Mouse (Mus musculus) T-helper 1 cell (primary cell): Measurements from ENCODE around the gene 2610528A11Rik.

Experiments used
- in situ Hi-C: fragments of 300-600 bp; cut with MboI, MseI; formaldehyde crosslinking; loops from one replicate; pipeline ENCODE4 v1.15.1; 2025; ENCODE audit warnings: high pct_unique_total_duplicates

The 2610528A11Rik gene

DNA sequence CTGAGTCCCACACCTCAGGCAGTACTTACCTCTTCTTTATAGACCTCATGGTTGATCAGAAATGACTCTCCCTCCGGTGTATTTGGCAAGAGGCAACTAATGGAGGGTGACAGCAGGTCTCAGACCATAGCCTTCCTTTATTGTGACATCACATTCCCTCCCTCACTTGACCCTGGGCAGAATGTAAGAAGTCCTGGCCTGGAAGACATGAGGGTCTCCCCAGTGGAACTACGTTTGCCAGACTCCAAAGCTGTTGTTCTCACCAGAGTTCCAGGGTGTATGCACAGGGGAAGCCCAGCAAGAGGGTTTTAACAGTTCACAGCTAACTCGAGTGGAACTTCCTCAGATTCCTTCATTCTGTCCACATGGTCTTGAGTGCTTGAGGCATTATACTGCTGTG, at the start of gene 2610528A11Rik:
TSS of gene 2610528A11Rik (minus strand) at position 101 of the 400 bp plus-strand sequence.
- in situ Hi-C loops, result no loop called here

DNA sequence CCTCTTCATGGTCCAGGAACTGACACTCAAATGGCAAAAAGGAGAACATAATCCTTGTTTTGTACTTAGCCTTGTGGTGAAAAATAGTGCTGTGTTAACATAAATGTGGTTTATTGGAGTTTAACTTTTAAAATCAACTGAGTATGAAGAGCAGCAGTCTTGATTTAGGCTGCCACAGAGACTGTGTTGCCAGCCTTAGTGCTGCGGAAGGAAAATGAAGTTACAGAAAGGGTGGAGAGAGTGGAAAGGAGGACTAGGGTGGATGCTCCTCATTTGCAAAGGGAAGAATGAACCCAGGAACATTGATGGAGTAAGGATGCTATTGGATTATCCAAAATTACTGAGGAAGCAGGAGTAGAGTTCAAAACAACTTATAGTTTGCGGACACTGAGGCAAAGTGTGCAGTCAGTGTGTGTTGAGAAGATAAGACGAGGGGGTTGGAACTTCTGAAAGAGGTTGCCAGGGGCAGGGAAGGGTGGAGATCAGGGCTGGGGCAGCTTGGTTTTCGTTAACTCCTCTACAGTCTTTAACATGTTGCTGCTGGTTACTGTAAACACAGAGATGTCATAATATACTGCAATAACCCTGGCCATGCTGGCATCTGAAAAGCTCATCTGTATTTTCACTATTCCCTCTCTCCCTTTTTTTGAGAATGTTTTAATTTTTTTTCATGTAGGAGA, 49.6 kb upstream of the 2610528A11Rik start:
- in situ Hi-C loops, result no loop called here

- in situ Hi-C loops, result no loop called here
Observed at GRCm38 (mm10) chr14:37154391-37154790, 40.6 kb upstream of the 2610528A11Rik start.

DNA sequence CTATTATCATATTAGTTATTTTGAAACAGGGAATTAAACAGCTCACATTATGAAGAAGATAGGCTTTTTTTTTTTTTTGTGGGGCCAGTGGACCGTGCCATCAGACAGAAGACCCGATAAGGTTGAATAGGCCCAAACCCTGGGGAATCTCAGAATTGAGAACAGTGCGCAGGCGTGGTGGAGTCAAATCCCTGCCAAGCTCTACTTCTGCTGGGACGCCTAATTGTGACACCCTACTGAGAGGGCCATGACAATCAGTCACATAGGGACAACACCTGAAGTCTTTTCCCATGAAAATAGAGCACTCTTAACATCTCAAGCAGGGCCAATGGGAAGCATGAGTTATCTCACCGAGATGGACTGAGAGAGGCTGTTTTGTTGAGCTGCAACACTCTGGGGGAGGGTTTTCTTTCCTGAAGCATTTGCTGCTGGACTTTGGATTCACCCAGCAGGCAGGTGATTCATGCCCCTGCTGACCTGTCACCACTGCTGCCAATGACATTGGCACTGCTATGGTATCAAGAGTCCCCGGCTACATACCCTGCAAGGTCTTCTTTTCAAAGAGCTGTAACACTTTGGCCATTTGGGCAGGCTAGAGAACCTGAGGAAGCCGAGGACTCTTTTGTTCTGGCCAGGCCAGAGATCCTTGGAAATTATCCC, 25.4 kb upstream of the 2610528A11Rik start:
- in situ Hi-C loops, result loop anchor here (5.0 kb wide), 1 partner anchor 182 kb away; no protein-coding TSS in a partner anchor

GRCm38 (mm10) chr14:37137596-37137995, 23.8 kb upstream of the 2610528A11Rik start:
- in situ Hi-C loops, result loop anchor here (5.0 kb wide), 1 partner anchor 180 kb away; no protein-coding TSS in a partner anchor

- in situ Hi-C loops, result loop anchor here (5.0 kb wide), 1 partner anchor 179 kb away; no protein-coding TSS in a partner anchor
Observed at GRCm38 (mm10) chr14:37136110-37136509, 22.3 kb upstream of the 2610528A11Rik start.

GRCm38 (mm10) chr14:37135671-37136070, 21.8 kb upstream of the 2610528A11Rik start:
- in situ Hi-C loops, result loop anchor here (5.0 kb wide), 1 partner anchor 178 kb away; no protein-coding TSS in a partner anchor

- in situ Hi-C loops, result loop anchor here (5.0 kb wide), 1 partner anchor 178 kb away; no protein-coding TSS in a partner anchor
Observed at GRCm38 (mm10) chr14:37135127-37135593, 21.3 kb upstream of the 2610528A11Rik start, which contains the start of gene Ghitm. Ghitm (minus strand) TSS chr14:37135272.

DNA sequence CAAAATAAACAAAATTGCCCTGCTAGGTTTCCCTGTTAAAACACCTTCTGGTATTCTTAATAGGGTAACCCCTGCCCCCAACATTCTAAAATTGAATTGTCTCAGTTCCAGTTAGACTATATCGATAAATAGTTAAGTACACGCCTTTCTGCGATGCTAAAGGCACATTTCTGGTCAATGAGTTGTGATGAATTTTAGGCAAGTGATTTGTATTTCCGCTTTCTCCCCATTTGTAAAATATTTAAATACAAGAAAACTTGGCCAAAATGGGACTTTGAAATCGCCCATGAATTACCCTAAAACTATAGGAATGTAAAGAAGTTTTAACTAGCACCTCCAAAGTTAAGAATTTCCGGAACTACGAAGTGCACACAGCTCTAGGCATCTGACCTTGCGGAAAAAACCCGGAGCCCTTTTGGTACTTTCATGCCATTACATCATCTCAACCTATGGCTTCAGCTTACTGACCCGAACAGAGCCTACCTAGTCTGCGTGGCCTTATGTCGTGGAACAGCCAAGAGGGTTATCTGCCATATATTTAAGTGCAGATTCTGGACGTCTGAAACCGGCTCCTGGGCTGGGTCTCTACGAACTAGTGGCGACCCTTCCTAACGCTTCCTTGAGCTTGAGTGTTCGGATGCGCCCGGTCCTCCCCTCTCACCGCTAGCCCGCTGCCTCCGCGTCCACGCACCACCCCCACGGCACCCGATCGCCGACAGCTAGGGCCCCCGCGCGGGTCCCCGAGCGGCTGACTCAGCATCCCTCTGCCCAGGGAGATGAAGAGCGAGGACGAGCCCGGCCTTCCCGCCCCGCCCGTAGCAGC, 20.7 kb upstream of the 2610528A11Rik start:
- in situ Hi-C loops, result loop anchor here (5.0 kb wide), 2 partner anchors 177 to 272 kb away; no protein-coding TSS in a partner anchor

DNA sequence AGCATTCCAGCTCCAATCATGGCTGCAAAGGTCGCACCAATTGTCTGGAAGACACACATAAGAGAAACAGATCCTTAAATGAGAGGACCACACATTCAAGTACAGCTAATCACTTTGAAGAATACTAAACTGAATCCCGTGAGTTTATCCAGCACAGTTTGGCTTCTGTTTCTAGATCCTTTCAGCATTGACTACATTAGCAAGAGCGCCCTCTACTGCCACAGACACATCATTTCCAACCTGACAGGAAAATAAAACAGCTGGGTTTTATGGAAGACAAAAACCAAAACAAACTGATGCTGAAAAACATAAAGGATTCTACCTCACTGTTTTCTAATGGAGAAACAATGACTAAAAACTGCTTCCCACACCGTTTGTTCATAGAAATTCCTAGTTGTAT, 13.8 kb upstream of the 2610528A11Rik start:
- in situ Hi-C loops, result no loop called here

DNA sequence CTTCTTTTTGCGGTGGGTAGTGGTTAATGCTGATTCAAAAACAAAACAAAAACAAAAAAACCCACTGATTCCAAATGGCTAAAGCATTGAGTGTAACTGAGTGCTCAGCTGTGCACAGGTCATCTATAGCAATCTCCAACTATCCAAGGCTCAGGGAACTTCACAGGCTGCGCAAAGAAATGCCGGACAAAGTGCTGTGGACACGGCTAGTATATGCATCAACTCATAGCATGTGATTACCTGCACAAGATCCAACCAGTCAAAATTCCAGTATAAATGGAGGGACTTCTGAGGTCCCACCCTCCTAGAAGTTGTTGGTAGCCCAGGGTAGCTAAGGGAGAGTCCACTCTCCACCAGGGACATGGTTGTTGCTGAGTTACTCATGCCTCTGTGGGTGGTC, 5.4 kb upstream of the 2610528A11Rik start:
- in situ Hi-C loops, result no loop called here

DNA sequence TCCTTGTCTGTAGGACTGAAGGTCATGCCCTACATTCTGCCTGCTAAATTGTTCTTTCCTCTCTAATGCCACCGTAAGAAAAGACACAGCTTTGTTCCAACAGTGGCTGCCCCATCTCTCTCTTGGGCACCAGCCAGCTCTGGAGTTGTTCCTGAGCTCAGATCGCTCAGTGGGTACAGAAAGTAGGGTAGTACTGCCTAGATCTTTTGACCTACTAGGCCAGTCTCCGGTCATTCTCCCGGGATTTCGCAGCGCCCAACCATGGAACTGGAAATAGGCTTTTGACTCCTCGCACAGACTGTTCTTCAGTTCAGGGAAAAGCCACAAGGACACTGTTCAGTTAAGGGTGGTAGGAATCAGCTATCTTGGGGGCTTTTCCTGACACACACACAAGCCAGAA, 891 bp downstream of the 2610528A11Rik start:
- in situ Hi-C loops, result no loop called here

DNA sequence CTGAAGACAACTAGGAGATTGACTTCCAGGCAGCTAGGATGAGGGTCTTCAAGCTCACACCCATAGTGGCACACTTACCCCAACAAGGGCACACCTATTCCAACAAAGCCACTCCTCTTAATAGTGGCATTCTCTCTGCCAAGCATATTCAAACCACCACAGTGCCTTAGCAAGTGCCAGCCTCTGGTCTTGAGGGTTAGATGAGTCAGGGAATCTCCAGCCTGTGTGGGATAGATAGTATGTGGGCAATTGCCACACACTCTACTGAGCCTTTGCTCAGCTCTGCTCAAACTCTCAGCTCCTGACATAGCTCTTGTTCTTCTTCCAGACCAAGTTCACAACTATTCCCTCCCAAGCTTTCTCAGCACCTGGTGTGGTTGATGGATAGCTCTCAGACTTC, 2.5 kb downstream of the 2610528A11Rik start:
- in situ Hi-C loops, result no loop called here

GRCm38 (mm10) chr14:37110456-37110855, 3.4 kb downstream of the 2610528A11Rik start:
- in situ Hi-C loops, result no loop called here

DNA sequence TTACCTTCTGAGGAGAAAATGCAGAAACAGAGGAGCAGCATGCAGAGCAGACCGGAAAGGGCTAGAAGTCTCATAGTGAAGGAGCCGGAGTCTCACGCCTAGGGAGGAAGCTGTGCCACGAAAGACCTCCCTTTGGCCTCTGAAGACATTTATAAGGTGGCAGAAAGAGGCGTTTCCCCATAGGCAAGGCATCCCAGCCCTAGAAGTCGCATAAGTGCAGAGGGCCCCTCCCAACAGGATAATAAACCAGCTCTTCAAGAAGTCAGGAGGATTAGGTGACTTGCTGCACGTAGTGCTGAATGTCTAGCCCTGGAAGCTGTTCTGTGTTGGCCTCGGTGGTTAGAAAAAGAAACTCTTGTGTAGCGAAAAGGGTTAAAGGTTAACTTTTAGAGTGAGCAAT, 3.8 kb downstream of the 2610528A11Rik start:
- in situ Hi-C loops, result no loop called here

DNA sequence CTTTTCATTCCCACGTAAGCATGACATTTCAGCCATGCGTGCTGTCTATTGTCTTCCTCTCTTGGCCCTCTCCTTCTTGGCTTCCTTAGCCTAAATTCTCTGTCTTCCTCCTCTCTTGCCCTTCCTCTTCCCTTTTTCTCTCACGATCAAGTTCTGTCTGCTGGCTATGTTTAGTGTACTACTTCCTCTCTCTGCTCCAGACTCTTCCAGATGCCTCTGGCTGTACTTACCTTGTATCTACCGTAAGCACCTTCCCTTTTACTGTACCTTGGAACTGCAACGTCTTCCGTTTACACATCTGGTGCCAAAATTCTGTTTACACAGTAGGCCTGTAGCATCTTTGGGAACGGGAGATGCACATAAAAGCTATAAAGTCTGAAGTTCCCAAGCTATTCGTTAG, 4.4 kb downstream of the 2610528A11Rik start:
- in situ Hi-C loops, result no loop called here

DNA sequence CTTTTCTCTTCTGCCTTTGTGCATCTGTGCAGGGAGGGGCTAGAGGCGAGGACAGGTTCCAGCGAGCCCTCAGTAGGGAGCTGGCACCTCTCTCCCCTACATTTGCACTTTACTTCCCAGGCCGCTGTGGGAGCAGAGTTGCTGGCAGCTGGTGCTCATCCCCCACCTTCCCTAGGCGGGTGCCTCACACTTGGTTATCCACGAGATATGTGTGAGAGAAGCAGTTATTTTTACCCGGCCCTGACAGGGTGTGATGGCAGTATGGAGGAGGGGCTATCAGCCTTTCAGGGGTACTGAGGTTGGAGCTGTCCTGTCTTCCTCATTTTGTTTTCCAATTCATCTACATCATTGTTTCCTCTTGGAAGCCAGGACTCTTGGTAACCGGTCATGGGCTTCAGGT, 8.0 kb downstream of the 2610528A11Rik start:
- in situ Hi-C loops, result no loop called here

DNA sequence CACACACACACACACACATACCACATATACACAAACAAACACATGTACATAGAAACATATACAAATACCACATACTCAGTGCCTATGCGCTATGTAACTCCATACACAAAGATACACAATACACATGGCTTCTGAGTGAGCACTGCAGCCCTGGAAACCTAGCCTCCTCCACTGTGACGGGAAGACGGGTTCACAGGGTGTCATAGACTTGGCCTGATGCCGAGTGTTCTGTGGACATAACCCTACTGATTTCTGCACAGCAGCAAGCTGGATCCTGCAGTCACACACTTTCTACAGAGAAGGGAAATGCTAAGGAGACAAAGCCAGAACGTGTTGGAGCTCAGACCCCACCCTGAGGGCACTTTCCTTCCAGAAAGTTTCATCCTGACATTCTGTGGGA, 9.1 kb downstream of the 2610528A11Rik start:
- in situ Hi-C loops, result no loop called here

DNA sequence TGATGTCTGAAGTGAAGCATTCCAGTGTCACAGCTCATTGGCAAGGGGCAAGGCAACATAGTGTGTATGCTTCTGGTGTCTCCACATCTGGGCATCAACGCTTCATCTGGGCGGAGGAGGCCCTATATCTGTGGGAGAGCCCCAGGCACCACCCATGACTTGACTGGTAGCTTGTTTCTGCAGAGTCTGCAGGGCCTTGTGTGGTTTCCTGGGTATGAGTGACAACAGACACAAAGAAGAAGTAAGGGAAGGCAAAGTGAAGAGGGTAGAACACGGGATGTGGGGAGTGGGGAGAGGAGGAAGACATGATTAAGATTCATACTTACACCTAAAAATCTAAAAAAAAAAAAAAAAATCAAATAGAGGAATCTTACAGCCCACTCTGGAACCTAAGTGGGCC, 11.3 kb downstream of the 2610528A11Rik start:
- in situ Hi-C loops, result no loop called here

GRCm38 (mm10) chr14:37101531-37101930, 12.3 kb downstream of the 2610528A11Rik start:
- in situ Hi-C loops, result no loop called here

- in situ Hi-C loops, result no loop called here
Observed at GRCm38 (mm10) chr14:37097956-37098530, 15.8 kb downstream of the 2610528A11Rik start, which contains the start of gene Cdhr1. Cdhr1 (minus strand) TSS chr14:37098347.
